Mouse (Mus musculus): ENCODE data around the gene Maea.
A peak's percentile ranks its signal among the peaks of the same experiment; 100 is the strongest.
"Not testable (repeated sequence)": the region's sequence is repeated elsewhere in the genome, so short reads cannot be mapped to it uniquely, and the experiment has no call there.

Maea gene

DNA sequence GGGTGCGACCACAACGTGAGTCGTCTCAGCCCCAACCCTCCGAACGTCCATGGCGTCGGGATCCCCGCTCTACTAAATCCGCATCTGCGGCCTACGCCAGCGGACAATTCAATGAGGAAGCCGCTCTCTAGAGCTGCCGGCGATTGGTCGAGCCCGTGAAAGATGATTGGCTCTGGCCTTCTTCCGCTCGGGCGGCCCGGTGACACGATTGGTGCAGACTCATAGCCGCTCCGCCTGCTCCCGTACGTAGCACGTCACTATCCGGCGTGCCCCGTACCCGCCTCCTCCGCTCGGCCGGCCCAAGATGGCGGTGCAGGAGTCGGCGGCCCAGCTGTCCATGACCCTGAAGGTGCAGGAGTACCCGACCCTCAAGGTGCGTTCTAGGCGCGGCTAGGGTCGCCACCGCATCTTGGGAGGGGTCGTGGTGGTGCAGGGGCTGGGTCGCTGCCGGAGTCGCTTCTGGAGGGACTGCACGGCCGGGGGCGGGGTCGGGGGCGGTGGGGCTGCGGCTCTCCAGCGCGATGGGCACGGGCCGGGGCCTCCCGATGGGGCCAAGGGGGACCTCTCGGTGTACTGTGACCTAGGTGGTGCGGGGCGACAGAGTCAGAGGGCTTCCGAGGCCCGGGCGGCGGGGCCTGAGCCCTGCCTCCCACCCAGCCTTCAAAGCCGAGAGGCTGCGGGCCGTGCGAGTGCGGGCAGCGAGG is at the start of gene Maea:
Maea (plus strand) TSS at position 237 of the 704 bp plus-strand sequence.
- DNase-seq: peak; percentile 97

DNA sequence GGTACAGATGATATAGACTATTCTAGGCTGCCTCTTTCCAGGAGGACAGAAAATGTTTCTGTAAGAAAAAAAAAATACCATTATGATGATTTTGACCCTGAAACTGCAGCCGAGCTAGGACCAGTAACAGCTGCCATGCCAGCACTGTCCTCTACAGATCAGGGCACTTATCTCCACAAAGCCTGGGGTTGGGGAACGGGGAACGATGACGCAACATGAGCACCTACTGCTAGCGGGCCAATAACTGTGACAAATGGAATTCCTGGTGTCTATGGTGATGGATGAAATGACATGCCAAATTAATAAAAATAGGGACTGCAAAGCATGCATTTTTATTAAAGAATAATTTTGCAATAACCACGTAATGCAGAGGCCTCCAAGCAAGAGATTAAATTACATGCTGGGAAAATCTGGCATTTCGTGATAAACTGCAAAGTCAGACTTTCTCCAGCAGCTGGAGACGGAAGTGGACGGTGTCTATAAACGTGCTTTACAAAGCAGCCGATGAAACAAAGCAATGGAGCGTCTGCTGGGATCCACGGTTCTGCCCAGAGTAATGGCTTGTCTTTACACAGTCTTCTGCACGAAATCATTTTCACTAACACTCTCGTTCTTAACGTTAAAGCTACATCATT is 41.4 kb upstream of the Maea start:
- no peak for DNase-seq

GRCm38 (mm10) chr5:33297164-33297563 is 38.1 kb upstream of the Maea start:
- peak; percentile 7 to 35 for DNase-seq

DNA sequence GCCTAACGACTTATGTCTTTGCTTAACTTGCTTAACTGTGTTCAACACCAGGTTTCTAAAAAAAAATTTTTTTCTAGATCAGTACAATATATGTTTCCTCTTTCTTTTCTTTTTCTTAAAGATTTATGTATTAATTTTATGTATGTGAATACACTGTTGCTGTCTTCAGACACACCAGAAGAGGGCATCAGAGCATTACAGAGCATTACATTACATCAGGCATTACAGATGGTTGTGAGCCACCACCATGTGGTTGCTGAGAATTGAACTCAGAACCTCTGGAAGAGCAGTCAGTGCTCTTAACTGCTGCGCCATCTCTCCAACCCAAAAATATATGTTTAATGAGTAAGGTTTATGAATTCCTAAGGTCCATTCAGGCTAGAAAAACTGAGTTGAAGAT is 33.5 kb upstream of the Maea start:
- DNase-seq: no peak

GRCm38 (mm10) chr5:33310704-33311462 is 24.4 kb upstream of the Maea start:
- DNase-seq: no peak

DNA sequence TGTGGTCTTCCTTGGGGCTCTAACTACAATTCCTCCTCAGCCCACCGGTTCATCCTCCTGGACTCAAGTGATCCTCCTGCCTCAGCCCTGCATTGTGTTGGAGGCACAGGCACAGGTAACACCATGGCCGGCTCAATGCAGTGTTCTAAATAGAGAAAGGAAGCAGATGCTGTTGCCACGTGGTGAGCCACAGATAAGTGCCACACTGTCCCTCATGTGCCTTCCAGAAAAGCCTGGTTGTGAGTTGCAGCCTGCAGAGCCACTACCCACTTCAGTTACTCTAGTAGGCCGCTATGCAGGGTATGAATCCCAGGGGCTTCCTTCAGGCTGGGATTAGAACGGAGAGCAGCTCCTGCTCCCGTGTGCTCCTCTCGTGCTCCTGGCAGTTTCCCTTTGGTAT is 23.1 kb upstream of the Maea start:
- DNase-seq: no peak

DNA sequence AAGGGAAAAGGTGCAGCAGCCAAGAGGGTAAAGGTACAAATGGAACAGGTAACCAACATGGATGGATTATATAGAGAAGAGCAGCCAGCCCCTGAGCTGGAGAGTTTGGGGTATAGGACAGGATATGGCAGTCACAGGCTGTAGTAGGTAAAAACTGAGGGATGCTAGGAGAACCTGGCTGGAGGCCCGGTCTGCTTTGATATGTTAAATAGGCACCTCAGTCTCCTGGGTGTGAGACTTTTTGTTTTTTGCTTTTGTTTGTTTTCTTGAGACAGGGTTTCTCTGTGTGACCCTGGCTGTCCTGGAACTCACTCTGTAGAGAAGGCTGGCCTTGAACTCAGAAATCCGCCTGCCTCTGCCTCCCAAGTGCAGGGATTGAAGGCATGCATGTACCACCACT is 10.8 kb upstream of the Maea start:
- DNase-seq: no peak

GRCm38 (mm10) chr5:33334381-33335272 is 682 bp upstream of the Maea start:
- DNase-seq: no peak

DNA sequence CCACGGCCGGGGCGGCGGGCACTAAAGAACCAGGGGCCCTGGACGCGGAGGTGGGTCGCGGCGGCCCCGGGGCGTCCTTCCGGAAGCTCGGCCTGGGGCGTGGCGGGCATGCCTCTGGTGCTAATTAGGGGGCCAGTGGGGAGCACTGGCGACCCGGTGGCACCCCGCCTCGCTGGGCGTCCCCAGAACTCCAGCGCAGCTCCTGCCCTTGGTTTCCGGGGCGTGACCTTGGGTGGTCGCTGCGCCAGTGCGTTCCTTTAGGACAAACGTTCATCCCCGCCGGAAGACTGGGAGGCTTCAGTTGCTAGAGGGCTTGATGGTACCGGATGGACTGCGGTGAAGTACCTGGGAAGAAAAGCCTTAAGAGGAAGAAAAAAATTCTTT is 660 bp downstream of the Maea start:
- DNase-seq: peak in 1 of 2 experiments; percentile 15

DNA sequence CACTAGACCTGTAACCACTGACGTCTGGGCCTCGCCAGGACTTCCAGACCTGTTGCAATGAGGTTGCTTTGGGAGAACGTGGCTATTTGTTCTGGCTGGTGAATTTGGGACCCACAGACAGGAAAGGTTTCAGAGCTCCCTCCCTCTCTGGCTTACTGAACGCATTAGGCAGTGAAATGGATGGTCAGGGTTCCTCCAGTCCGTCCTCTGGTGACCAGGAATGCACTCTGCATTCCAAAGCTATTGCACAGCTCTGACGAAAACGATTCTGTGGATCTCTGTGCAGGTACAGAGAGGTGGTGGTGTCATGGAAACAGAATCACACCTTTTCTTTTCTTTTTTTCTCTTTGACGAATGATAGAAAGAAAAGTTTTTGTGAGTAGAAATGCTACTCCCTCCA is 1.9 kb downstream of the Maea start:
- DNase-seq: no peak

DNA sequence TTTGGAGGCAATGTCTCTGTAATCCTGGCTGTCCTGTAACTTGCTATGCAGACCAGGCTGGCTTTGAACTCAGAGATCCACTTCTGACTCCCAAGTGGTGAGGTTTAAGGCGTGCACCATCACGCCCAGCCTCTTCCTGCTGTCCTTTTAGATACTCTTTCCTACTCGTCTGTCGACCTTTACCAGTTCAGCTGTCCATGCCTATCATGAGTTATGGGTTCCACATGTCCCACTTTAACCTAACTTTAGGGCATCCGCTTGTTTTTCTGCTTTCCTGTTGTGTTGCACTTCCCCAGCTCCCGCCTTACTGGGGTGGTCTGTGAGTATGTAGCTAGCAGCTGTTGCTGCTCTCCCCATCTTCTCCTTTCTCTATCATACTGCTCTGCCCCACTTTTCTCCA is 5.9 kb downstream of the Maea start:
- no peak for DNase-seq

GRCm38 (mm10) chr5:33342248-33342647 is 6.9 kb downstream of the Maea start:
- DNase-seq: not testable (repeated sequence)

GRCm38 (mm10) chr5:33342821-33343220 is 7.5 kb downstream of the Maea start:
- no peak for DNase-seq

DNA sequence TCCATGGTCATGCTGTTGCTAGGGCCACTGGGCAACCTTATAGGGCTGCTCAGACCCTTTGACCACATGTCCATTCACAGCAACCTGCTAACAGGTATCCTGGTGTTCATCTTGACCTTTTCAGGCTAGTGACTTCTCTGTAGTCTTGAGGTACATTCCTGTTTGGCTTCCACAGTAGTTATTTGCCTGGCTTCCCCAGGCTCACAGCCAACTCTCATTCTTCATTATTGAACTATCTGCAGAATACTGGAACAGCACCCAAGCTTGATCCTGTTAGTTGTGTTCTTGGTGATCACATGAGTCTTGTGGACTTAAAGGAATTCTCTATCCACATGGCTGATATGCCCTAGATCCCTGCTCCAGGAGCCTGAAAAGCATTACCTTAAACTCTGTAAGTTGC is 8.3 kb downstream of the Maea start:
- DNase-seq: no peak

GRCm38 (mm10) chr5:33344070-33344469 is 8.8 kb downstream of the Maea start:
- no peak for DNase-seq

DNA sequence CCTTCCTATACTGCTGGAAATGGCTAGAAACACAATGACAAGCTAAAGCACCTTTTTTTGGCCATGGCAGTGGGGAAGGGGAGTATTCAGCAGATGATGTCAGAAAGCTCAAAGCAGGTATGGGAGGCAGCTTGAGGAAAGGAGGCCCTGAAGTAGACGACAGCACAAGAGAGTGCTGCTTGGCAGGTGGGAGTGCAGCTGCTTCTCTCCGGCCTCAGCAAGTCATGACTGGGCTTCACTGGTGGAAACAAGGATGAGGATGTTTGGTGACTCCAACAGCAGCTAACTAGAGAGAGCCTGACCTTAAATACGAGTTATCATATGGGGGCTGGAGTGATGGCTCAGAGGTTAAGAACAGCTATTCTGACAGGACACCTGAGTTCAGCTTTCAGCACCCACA is 12.3 kb downstream of the Maea start:
- no peak for DNase-seq

DNA sequence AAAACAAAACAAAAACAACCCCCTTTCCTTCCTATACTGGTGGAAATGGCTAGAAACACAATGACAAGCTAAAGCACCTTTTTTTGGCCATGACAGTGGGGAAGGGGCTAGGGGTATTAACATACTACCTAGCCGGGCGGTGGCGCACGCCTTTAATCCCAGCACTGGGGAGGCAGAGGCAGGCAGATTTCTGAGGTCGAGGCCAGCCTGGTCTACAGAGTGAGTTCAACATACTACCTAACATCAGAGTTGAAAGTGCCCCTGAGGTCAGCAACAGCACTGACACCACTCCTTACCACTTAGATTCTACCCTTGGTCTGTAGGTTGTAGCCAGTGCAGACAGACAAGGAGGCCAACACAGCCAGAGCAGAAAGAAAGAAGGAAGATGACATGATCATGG is 13.9 kb downstream of the Maea start:
- no peak for DNase-seq

GRCm38 (mm10) chr5:33349706-33350105 is 14.4 kb downstream of the Maea start:
- DNase-seq: no peak

DNA sequence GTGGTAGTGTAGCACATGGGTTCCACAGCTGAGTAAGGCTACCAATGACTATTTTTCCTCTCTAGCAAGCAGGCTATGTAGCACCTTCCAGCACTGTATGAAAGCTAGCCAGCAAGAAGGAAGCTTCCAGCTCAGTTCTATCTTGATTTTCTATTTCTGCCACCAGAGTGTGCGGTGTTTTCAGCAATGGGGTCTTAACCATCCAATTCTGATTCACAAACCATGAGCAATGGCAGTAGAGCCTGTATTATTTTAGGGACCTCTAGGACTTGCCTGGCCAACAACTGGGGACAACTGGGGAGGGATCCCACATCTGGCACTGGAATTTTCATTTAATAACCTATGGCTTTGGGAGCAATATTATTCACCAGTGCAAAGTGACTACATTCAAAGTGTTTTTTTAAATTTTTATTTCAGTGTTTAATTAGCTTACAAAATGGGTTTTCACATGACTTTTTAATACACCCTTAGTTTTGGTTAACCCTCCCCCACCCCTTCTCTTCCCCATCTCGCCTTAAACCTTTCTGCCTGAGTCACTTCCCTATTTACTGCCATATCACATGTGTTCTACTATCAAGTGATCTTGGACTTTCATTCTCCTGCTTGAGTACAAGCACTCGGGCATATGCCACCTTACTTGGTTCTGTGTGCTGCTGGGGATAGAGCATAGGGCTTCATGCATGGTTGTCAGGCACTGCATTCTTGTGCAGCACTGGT is 16.4 kb downstream of the Maea start:
- DNase-seq: no peak

DNA sequence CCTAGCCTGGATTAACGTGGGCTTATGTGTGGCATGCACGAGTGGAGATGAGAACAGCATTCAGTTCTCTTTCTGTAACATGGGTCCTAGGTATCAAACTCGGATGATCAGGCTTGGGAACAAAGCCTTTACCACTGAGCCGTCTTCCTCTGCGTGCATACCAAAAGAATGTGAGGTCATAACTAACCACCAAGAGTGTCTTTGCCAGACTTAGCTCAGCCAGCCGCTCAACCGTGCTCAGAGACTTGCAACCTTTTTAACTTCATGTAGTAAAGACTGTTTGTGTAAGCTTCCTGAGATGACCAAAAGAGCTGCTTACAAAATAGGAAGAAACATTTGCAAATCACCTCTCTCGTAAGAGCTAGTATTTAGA is 16.9 kb downstream of the Maea start:
- DNase-seq: no peak

- no peak for DNase-seq
These were observed 17.7 kb downstream of the Maea start for GRCm38 (mm10) chr5:33353011-33353410.

DNA sequence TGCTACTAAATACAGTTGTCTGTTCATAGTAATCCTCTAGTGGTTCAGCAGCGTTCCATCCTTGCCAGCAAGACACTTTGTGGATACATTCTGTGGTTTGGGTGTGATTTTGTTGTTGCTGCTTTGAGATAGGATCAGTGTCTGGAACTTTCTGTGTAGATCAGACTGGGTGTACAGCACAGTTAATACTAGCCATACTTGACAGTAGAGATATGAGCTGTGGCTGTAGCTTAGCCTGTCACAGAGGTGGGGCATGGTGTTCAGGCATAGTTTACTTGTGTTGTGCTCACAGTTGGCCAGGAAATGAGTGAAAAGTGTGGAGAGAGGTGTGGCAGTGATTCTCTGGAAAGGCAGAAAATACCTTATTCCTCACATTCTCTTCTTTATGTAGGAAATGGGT is 22.2 kb downstream of the Maea start:
- no peak for DNase-seq

Measured in cerebellum, postnatal 36 days (tissue).